Mouse (Mus musculus): ENCODE data around the gene Cdh23. TPM values are rescaled to one million over a fixed set of nuclear protein-coding genes. Genes with fewer than 3 reads are reported as not detected.

The Cdh23 gene
- polyA plus RNA-seq, 1 experiment from 2014 or later: 0.90 TPM

DNA sequence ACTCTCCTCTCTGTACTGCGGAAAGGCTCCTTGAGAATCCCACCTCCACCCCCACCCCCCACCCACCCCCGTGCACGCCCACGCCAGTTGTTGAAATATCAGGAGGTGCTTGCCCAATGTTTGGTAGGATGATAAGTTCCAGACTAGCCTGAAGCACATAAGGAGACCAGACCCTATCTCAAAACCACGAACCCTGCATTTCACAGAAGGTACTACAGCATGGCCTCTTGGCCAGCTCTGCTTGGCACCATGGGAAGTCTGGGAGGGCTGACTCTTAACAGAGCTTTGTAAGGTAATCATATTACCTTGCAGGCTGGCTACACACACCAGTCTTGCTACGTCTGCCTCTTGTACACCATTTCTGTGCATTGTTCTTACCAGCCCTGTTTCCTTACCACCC, 424.0 kb downstream of the Cdh23 start:
- 35% methylated on average over 6 of the region's 6 CpGs for WGBS
- no peak for ATAC-seq (ENCODE audit: insufficient number of reproducible peaks, insufficient read depth, low FRiP score, low TSS enrichment)
- H3K4me1 ChIP-seq: 0 out of 2 replicates have a peak, but pooled peaks cover 3% of the 10 kb centered on the region
- H3K4me2 ChIP-seq (replicated peaks): no peak overlapping the region
- H3K9ac ChIP-seq: no peak overlapping the region
- no peaks in the 10 kb centered on the region for H3K27me3 ChIP-seq
- no peak overlapping the region for H3K4me3 ChIP-seq
- no peaks in the 10 kb centered on the region for H3K9me3 ChIP-seq
- H3K36me3 ChIP-seq: no peaks in the 10 kb centered on the region
- H3K27ac ChIP-seq: no peak overlapping the region

DNA sequence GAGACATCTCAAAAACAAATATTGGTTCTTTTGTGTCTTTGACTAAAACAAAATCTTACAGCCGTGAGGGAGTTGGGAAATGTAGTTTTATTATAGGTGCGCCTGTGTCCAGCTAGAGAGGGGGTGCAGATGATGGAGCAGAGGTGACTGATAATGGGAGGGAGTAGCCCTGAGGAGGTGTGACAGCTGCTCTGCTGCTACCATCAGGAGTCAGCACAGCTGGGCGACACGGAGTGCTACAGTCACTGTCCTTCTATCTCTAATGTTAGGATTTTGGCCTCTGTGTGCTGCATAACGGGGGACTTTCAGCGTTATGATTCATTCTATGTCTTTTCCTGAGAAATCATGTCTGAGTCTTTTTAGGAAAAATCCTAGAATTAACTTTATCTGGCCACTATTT, 425.3 kb downstream of the Cdh23 start:
- Histone ChIP-seq H3K4me2 (replicated peaks) (no peak overlapping the region), H3K36me3 (no peaks in the 10 kb centered on the region), H3K27me3 (no peaks in the 10 kb centered on the region), H3K9ac (no peak overlapping the region), H3K27ac (no peak overlapping the region), H3K4me3 (no peak overlapping the region), H3K4me1 (0 out of 2 replicates have a peak, but pooled peaks cover 3% of the 10 kb centered on the region), H3K9me3 (no peaks in the 10 kb centered on the region)
- WGBS: 69% methylated on average over 6 of the region's 6 CpGs
- ATAC-seq (ENCODE audit: insufficient number of reproducible peaks, insufficient read depth, low FRiP score, low TSS enrichment): no peak

DNA sequence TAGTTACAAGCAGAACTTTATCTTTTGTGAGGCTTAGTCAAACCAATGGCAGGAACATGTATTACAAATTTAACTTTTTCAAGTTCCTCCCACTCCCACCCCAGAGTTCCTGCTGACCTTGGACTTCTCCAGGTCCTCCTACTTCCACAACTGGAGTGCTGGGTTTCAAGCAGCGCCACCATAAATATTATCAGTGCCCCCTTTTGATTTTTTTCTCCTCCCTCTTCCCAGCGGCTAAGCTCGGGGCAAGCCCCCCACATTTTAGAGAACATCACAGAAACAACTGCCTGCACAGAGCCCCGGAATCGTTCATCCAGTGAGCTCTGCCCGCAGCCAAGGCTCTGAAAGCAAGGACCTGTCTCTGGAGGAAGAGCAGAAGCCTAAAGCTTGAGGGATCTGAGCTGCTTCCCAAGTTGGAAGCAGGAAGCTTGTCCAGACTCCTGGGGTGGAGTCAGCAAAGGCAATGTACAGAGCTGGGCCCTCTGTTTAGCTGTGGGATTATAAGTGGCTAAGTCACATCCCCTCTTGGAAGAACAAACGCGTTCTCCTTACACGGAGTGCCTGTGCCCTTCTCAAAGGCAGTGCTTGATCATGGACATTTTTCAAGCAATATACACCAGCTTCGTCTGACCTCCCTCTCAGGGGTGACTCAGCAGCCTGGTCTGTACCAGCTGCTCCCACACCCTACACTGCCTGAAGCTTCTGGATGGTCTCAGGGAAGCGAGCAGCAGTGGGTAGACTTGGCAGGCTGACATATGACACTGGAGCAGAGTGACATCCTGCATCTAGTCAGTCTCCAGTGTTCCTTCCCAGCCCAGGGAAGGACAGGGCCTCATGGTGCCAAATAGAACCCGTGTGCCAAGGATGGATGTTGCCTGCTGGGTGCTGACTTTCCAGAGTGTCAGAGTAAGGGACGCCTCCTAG, 426.9 kb downstream of the Cdh23 start:
- H3K4me3 ChIP-seq: no peak overlapping the region
- 0 out of 2 replicates have a peak, but pooled peaks cover 3% of the 10 kb centered on the region for H3K4me1 ChIP-seq
- no peak overlapping the region for H3K9ac ChIP-seq
- no peaks in the 10 kb centered on the region for H3K27me3 ChIP-seq
- no peaks in the 10 kb centered on the region for H3K36me3 ChIP-seq
- no peak overlapping the region for H3K27ac ChIP-seq
- no peak for ATAC-seq (ENCODE audit: insufficient number of reproducible peaks, insufficient read depth, low FRiP score, low TSS enrichment)
- H3K9me3 ChIP-seq: no peaks in the 10 kb centered on the region
- H3K4me2 ChIP-seq (replicated peaks): no peak overlapping the region
- WGBS: 77% methylated on average over 13 of the region's 13 CpGs

DNA sequence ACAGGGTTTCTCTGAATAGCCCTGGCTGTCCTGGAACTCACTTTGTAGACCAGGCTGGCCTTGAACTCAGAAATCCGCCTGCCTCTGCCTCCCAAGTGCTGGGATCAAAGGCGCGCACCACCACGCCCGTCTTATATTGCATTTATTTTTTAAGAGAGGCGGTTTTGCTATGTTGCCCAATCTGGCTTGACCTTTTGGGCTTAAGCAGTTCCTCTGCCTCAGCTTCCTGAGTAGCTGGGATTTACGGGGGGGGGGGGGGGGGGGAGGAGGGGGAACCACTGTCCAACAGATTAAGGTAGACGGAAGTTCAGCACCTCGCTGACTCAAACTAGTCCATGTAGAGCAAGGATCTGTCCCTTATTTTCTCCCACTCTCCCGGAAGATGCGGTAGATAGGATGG, 427.6 kb downstream of the Cdh23 start:
- 84% methylated on average over 11 of the region's 11 CpGs for WGBS
- Histone ChIP-seq H3K9me3 (no peaks in the 10 kb centered on the region), H3K4me3 (no peak overlapping the region), H3K4me1 (0 out of 2 replicates have a peak, but pooled peaks cover 3% of the 10 kb centered on the region), H3K27ac (no peak overlapping the region), H3K27me3 (no peaks in the 10 kb centered on the region), H3K36me3 (no peaks in the 10 kb centered on the region), H3K4me2 (replicated peaks) (no peak overlapping the region), H3K9ac (no peak overlapping the region)
- ATAC-seq (ENCODE audit: insufficient number of reproducible peaks, insufficient read depth, low FRiP score, low TSS enrichment): no peak

DNA sequence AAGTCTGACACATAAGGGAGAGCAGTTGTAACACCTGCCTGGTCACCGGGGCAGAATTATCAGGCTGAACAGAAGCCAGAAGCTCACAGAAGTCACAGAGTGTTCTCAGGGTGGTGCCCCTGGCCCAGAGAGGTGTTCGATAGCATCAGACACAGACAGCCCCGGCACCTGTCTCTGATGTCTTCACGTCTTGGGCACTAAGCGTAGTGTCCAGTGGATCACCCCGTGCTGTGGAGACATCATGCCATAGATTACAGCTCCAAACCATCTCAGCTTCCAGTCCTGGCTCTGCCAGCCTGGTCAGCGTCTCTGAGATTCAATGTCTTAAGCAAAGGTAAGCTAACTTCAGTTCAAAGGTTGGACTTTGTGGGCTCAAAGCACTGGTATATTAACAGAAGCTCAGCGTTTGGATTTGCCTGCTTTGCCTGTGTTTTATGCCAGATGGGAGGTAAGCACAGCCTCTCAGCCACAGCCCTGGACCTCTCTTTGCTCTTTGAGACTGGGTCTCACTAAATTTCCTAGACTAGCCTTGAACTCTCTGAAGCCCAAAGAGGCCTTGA, 429.4 kb downstream of the Cdh23 start:
- Histone ChIP-seq H3K4me2 (replicated peaks) (no peak overlapping the region), H3K4me3 (no peak overlapping the region), H3K9ac (no peak overlapping the region), H3K4me1 (no peaks in the 10 kb centered on the region), H3K9me3 (no peaks in the 10 kb centered on the region), H3K36me3 (no peaks in the 10 kb centered on the region), H3K27ac (no peak overlapping the region), H3K27me3 (no peaks in the 10 kb centered on the region)
- no peak for ATAC-seq (ENCODE audit: insufficient number of reproducible peaks, insufficient read depth, low FRiP score, low TSS enrichment)
- 91% methylated on average over 8 of the region's 8 CpGs for WGBS

DNA sequence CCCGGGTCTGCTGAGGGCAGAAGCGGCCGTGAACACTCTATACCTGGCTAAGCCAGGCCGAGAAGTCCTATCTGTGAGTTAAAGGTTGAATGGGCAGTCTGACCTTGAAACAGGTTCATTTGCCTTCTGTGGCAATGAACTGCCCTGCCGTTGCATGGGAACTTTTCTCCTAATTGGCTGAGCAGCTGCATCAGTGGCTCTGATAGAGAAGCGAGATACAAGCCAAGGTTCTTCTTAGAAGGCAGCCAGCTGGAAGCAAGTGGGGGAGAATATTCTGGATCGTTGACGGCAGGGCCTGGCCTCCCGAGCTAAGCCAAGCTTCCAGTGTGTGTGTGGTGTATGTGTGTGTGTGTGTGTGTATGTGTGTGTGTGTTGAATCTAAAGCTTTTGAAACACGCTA, 431.0 kb downstream of the Cdh23 start:
- Histone ChIP-seq H3K9ac (no peak overlapping the region), H3K36me3 (no peaks in the 10 kb centered on the region), H3K27ac (no peak overlapping the region), H3K9me3 (no peaks in the 10 kb centered on the region), H3K4me1 (no peaks in the 10 kb centered on the region), H3K4me3 (no peak overlapping the region), H3K4me2 (replicated peaks) (no peak overlapping the region), H3K27me3 (no peaks in the 10 kb centered on the region)
- 79% methylated on average over 10 of the region's 10 CpGs for WGBS
- no peak for ATAC-seq (ENCODE audit: insufficient number of reproducible peaks, insufficient read depth, low FRiP score, low TSS enrichment)

DNA sequence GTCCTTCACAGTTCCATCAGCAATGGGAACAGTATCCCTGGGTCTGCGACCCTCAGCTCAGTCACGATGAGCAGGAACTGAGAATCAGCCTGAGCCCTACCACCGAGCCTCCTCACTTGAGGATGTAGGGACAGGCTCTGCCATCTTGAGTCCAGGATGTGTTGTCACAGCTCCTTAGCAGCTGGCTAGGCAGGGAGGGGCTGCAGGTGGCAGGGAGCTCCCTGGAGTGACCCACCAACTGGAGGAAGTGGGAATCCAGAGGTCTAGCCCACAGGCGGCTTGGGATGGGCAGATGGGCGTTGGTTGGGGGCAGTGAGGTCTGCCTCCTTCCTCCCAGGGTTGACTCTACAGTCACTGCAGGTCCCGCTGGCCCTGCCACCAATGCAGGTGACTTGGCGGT, 432.9 kb downstream of the Cdh23 start:
- Histone ChIP-seq H3K36me3 (no peaks in the 10 kb centered on the region), H3K4me3 (no peak overlapping the region), H3K9ac (no peak overlapping the region), H3K27me3 (no peaks in the 10 kb centered on the region), H3K4me1 (no peaks in the 10 kb centered on the region), H3K4me2 (replicated peaks) (no peak overlapping the region), H3K27ac (no peak overlapping the region), H3K9me3 (no peaks in the 10 kb centered on the region)
- ATAC-seq (ENCODE audit: insufficient number of reproducible peaks, insufficient read depth, low FRiP score, low TSS enrichment): no peak
- 87% methylated on average over 7 of the region's 7 CpGs for WGBS

DNA sequence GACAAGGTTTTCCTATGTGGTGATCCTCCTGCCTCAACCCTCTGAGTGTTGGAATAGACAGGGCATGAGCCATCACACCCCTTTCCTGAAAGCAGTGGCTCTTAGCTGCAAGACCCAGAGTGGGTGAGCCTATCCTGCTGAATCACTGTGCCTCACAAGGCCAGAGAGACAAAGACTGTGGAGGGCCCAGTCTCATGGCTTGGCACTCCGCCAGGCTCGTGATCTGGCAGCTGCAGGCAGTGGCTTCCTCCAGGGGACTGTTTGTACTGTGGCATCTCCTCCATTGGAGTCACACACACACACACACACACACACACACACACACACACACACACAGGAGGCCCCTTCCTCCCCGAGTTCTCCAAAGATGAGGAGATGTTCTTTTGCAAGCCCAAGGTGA, 433.9 kb downstream of the Cdh23 start:
- H3K27me3 ChIP-seq: no peaks in the 10 kb centered on the region
- 51% methylated on average over 3 of the region's 3 CpGs for WGBS
- H3K36me3 ChIP-seq: no peaks in the 10 kb centered on the region
- H3K4me2 ChIP-seq (replicated peaks): no peak overlapping the region
- no peaks in the 10 kb centered on the region for H3K9me3 ChIP-seq
- H3K4me3 ChIP-seq: no peak overlapping the region
- 0 out of 2 replicates have a peak overlapping the region, but pooled peaks have one; percentile 0 for H3K27ac ChIP-seq
- no peaks in the 10 kb centered on the region for H3K4me1 ChIP-seq
- H3K9ac ChIP-seq: no peak overlapping the region
- ATAC-seq (ENCODE audit: insufficient number of reproducible peaks, insufficient read depth, low FRiP score, low TSS enrichment): peak; percentile 31; the same call in 1 of the 2 replicates

DNA sequence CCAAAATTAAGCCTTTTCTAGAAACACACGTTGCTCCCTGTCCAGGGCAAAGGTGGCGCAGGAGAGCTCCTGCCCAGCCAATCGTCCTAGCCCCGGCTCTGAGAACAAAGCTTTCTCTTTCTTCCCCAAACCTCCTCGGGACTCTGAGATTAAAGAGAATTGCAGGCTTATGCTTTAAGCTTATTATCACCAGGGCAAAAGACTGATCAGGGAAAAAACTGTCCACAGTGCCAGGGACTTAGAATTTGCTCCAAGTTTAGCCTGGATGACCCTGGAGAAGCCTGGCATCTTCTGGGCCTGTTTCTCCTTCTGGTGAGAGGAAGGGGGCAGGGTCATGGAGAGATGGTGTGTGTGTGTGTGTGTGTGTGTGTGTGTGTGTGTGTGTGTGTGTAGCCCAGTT, 434.8 kb downstream of the Cdh23 start:
- WGBS: 17% methylated on average over 5 of the region's 5 CpGs
- Histone ChIP-seq H3K27me3 (no peaks in the 10 kb centered on the region), H3K4me1 (no peaks in the 10 kb centered on the region), H3K27ac (no peak overlapping the region), H3K9me3 (no peaks in the 10 kb centered on the region), H3K4me3 (no peak overlapping the region), H3K9ac (no peak overlapping the region), H3K36me3 (no peaks in the 10 kb centered on the region), H3K4me2 (replicated peaks) (no peak overlapping the region)
- no peak for ATAC-seq (ENCODE audit: insufficient number of reproducible peaks, insufficient read depth, low FRiP score, low TSS enrichment)

DNA sequence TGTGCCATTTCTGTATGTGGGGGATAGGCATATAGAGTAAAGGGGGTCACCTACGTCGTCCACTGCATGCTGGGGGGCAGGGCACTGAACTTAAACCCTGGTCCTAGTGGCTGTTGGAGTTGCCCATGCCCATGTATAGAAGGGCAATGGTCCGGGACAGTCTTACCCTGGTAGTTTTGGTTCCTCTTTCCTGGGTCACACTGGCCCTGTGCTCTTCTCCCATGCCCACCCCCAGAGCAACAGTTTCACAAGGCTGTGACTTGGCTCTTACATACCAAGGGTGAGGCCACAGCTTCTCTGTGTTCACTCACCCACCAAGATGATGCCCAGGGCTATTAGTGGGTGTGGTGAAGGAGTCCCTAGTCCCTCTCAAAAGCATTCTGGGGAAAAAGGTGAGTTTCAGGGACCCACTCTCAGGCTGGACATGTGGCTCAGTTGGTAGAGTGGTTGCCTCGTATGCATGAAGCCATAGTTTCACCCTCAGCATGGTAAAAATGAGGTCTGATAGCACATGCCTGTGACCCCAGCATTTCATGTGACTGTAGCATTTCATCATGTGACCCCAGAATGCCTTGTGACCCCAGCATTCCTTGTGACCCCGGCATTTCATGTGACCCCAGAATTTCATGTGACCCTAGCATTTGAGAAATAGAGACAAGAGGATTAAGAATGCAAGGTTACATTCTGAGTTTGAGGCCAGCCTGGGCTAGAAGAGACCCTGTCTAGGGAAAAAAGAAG, 435.6 kb downstream of the Cdh23 start:
- Histone ChIP-seq H3K9ac (no peak overlapping the region), H3K27ac (no peak overlapping the region), H3K4me3 (no peak overlapping the region), H3K4me1 (no peaks in the 10 kb centered on the region), H3K4me2 (replicated peaks) (no peak overlapping the region), H3K27me3 (no peaks in the 10 kb centered on the region), H3K36me3 (no peaks in the 10 kb centered on the region), H3K9me3 (no peaks in the 10 kb centered on the region)
- no peak for ATAC-seq (ENCODE audit: insufficient number of reproducible peaks, insufficient read depth, low FRiP score, low TSS enrichment)
- 85% methylated on average over 5 of the region's 5 CpGs for WGBS

DNA sequence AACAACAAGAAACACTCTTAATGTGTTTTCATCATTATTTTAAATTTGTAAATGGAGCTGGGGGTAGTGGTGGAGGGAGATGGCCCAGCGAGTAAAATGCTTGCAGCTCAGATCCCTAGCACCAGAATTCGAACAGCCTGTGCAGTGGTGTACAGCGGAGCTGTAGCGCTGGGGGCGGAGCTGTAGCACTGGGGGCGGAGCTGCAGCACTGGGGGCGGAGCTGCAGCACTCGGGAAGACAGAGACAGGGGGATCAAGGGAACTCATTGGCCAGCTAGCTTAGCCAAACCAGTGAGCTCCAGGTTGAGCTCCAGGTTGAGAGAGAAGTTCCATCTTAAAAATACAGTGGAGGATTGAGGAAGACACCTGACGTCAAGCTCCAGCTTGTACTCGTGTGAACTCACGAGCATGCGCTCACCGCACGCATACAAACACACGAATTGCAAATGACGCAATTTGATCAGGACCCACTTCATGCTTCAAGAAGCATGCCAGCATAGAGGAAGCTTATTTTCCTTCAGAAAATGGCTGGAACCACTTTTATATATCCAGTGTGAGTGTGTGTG, 438.9 kb downstream of the Cdh23 start:
- Histone ChIP-seq H3K4me3 (no peak overlapping the region), H3K27ac (no peak overlapping the region), H3K4me2 (replicated peaks) (no peak overlapping the region), H3K9me3 (no peaks in the 10 kb centered on the region), H3K36me3 (no peaks in the 10 kb centered on the region), H3K9ac (no peak overlapping the region), H3K4me1 (no peaks in the 10 kb centered on the region), H3K27me3 (no peaks in the 10 kb centered on the region)
- WGBS: 57% methylated on average over 16 of the region's 16 CpGs
- no peak for ATAC-seq (ENCODE audit: insufficient number of reproducible peaks, insufficient read depth, low FRiP score, low TSS enrichment)
